Mouse (Mus musculus): ENCODE measurements at regions not wholly inside any gene's neighbourhood (a gene's known extent, or its start where the extent isn't known, plus 50 kb on each side); places are given as distances from the start of the nearest gene placed in this dataset.
A peak's percentile ranks its signal among the peaks of the same experiment; 100 is the strongest.

DNA sequence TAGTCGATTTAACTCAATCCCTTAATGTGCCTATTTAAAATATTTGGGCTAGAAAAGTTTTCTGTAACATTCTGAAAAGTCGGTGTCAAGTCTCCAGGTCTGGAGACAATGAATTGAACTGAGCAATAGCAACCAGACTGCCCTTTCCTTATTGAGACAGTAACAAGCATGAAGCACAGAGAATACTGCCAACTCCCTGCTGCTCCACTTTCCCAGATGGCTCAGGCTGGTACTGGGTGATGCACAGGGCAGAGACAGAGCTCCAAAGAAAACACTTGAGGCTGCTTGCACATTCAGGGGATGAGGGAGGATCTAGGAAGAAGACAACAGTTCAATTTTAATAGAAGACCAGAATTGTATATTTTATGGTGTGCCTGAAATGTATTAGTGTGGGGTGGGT is 87.7 kb upstream of the Sorcs1 start:
- DNase-seq: peak; percentile 1
